Mouse (Mus musculus): ENCODE data around the gene Exph5. TPM values are rescaled to one million over a fixed set of nuclear protein-coding genes. Genes with fewer than 3 reads are reported as not detected.

The Exph5 gene
- polyA plus RNA-seq, 1 experiment from 2014 or later = 0.31 TPM

GRCm38 (mm10) chr9:53404753-53405722 lies 103.6 kb downstream of the Exph5 start:
- H3K4me2 ChIP-seq = peak overlapping the region; percentile 73
- ATAC-seq (ENCODE audit: insufficient number of reproducible peaks, low FRiP score) = peak; percentile 84
- H3K27ac ChIP-seq (ENCODE audit: poor library complexity, severe bottlenecking) = peak overlapping the region; percentile 49; the same call in 1 of the 2 replicates
- peaks cover 14% of the 10 kb centered on the region for H3K4me1 ChIP-seq (replicated peaks)
- no peaks in the 10 kb centered on the region for H3K9me3 ChIP-seq (replicated peaks)
- peak overlapping the region; percentile 34; the same call in 1 of the 2 replicates for H3K9ac ChIP-seq
- H3K27me3 ChIP-seq (replicated peaks) = no peaks in the 10 kb centered on the region
- WGBS = 25% methylated on average over 21 of the region's 21 CpGs
- no peaks in the 10 kb centered on the region for H3K36me3 ChIP-seq
- H3K4me3 ChIP-seq = peak overlapping the region; percentile 50

- Histone ChIP-seq H3K9ac (no peak overlapping the region), H3K9me3 (replicated peaks) (no peaks in the 10 kb centered on the region), H3K27me3 (replicated peaks) (no peaks in the 10 kb centered on the region), H3K4me1 (replicated peaks) (0 out of 2 replicates have a peak, but pooled peaks cover 5% of the 10 kb centered on the region), H3K4me3 (no peak overlapping the region), H3K4me2 (no peak overlapping the region), H3K27ac (ENCODE audit: poor library complexity, severe bottlenecking) (no peak overlapping the region), H3K36me3 (no peaks in the 10 kb centered on the region)
- WGBS = 78% methylated on average over 4 of the region's 4 CpGs
- no peak for ATAC-seq (ENCODE audit: insufficient number of reproducible peaks, low FRiP score)
Observed at GRCm38 (mm10) chr9:53408548-53408947, 107.1 kb downstream of the Exph5 start.

- 56% methylated on average over 2 of the region's 2 CpGs for WGBS
Observed at GRCm38 (mm10) chr9:53408953-53409361, 107.5 kb downstream of the Exph5 start.

GRCm38 (mm10) chr9:53409427-53409826 lies 108.0 kb downstream of the Exph5 start:
- H3K4me3 ChIP-seq = no peak overlapping the region
- no peak overlapping the region for H3K27ac ChIP-seq (ENCODE audit: poor library complexity, severe bottlenecking)
- H3K36me3 ChIP-seq = no peaks in the 10 kb centered on the region
- 87% methylated on average over 3 of the region's 3 CpGs for WGBS
- no peaks in the 10 kb centered on the region for H3K27me3 ChIP-seq (replicated peaks)
- no peak for ATAC-seq (ENCODE audit: insufficient number of reproducible peaks, low FRiP score)
- no peaks in the 10 kb centered on the region for H3K9me3 ChIP-seq (replicated peaks)
- no peak overlapping the region for H3K4me2 ChIP-seq
- H3K4me1 ChIP-seq (replicated peaks) = 0 out of 2 replicates have a peak, but pooled peaks cover 4% of the 10 kb centered on the region
- no peak overlapping the region for H3K9ac ChIP-seq

More at GRCm38 (mm10) chr9:53408953-53409361, 107.5 kb downstream of the Exph5 start:
- no peaks in the 10 kb centered on the region for H3K9me3 ChIP-seq (replicated peaks)
- no peak overlapping the region for H3K4me3 ChIP-seq
- no peaks in the 10 kb centered on the region for H3K36me3 ChIP-seq
- ATAC-seq (ENCODE audit: insufficient number of reproducible peaks, low FRiP score) = no peak
- no peak overlapping the region for H3K27ac ChIP-seq (ENCODE audit: poor library complexity, severe bottlenecking)
- no peak overlapping the region for H3K4me2 ChIP-seq
- no peaks in the 10 kb centered on the region for H3K27me3 ChIP-seq (replicated peaks)
- 0 out of 2 replicates have a peak, but pooled peaks cover 5% of the 10 kb centered on the region for H3K4me1 ChIP-seq (replicated peaks)
- no peak overlapping the region for H3K9ac ChIP-seq

- Histone ChIP-seq H3K27me3 (replicated peaks) (no peaks in the 10 kb centered on the region), H3K9me3 (replicated peaks) (peaks cover 7% of the 10 kb centered on the region; the same call in 1 of the 2 replicates), H3K4me2 (no peak overlapping the region), H3K36me3 (no peaks in the 10 kb centered on the region), H3K27ac (ENCODE audit: poor library complexity, severe bottlenecking) (no peak overlapping the region), H3K4me3 (no peak overlapping the region), H3K4me1 (replicated peaks) (no peaks in the 10 kb centered on the region), H3K9ac (no peak overlapping the region)
- WGBS = 44% methylated on average over 9 of the region's 9 CpGs
- ATAC-seq (ENCODE audit: insufficient number of reproducible peaks, low FRiP score) = 0 out of 2 replicates have a peak, but pooled peaks have one; percentile 61
Observed at GRCm38 (mm10) chr9:53422133-53422896, 120.8 kb downstream of the Exph5 start.

- Histone ChIP-seq H3K27me3 (replicated peaks) (no peaks in the 10 kb centered on the region), H3K9ac (no peak overlapping the region), H3K4me1 (replicated peaks) (no peaks in the 10 kb centered on the region), H3K36me3 (no peaks in the 10 kb centered on the region), H3K4me2 (no peak overlapping the region), H3K4me3 (no peak overlapping the region), H3K27ac (ENCODE audit: poor library complexity, severe bottlenecking) (no peak overlapping the region), H3K9me3 (replicated peaks) (no peaks in the 10 kb centered on the region)
- ATAC-seq (ENCODE audit: insufficient number of reproducible peaks, low FRiP score) = no peak
- 78% methylated on average over 3 of the region's 3 CpGs for WGBS
Observed at GRCm38 (mm10) chr9:53426726-53427125, 125.3 kb downstream of the Exph5 start.

Small RNAs within 50 kb of the gene (microRNA-seq; reads per million reads assigned to microRNA genes)
- not detected for gene Mir130c

Other genes with a start within 250 kb of the Exph5 start
- 20.3 and 21.8 TPM in 2 replicates for gene Ddx10, start 53.6 kb upstream of the Exph5 start, polyA plus RNA-seq (2016; fragmentation: Nextera tagmentation; extraction: Ambion mirVana)
- gene Kdelc2, start 82.4 kb downstream of the Exph5 start, polyA plus RNA-seq (2016; fragmentation: Nextera tagmentation; extraction: Ambion mirVana) = 24.2 and 27.1 TPM in 2 replicates
- 0.23 and 1.0 TPM in 2 replicates for gene 4930550C14Rik, start 100.7 kb downstream of the Exph5 start, polyA plus RNA-seq (2016; fragmentation: Nextera tagmentation; extraction: Ambion mirVana)
- gene Atm, start 235.1 kb downstream of the Exph5 start, polyA plus RNA-seq (2016; fragmentation: Nextera tagmentation; extraction: Ambion mirVana) = 10.0 and 10.9 TPM in 2 replicates
- 17.3 and 18.8 TPM in 2 replicates for gene Npat, start 235.4 kb downstream of the Exph5 start, polyA plus RNA-seq (2016; fragmentation: Nextera tagmentation; extraction: Ambion mirVana)

Measured in heart, embryonic 12.5 days (tissue).